Mouse (Mus musculus) E14TG2a.4 (cell line): ENCODE data around the gene Rnasek.

ENCODE experiments used
- H3K27me3 ChIP-seq: 2 replicates; pipeline ENCODE4 v1.6.1; 2014; ENCODE audit warnings: low read length, control low read depth; ENCODE audit not compliant: insufficient read depth
- H3K36me3 ChIP-seq: 2 replicates; pipeline ENCODE4 v1.6.1; 2014; ENCODE audit warnings: low read length, control low read depth; ENCODE audit not compliant: insufficient read depth
- H3K4me1 ChIP-seq: replicated peaks from 2 replicates; pipeline ENCODE4 v1.6.1; 2014; ENCODE audit warnings: low read depth, low read length, control low read depth
- H3K4me3 ChIP-seq: replicated peaks from 2 replicates; pipeline ENCODE4 v1.5.1; 2014; ENCODE audit warnings: mild to moderate bottlenecking, low read length
- H3K9me3 ChIP-seq: 2 replicates; pipeline ENCODE4 v1.6.1; 2014; ENCODE audit warnings: low read length, control low read depth
- CTCF ChIP-seq: conservative IDR thresholded peaks from 2 replicates; pipeline ENCODE4 v1.5.1; 2014; ENCODE audit warnings: low read length
- NANOG ChIP-seq: IDR thresholded peaks from 2 replicates; pipeline ENCODE4 v1.6.1; 2014; ENCODE audit warnings: borderline replicate concordance, low read length, mixed read lengths
- POU5F1 ChIP-seq: IDR thresholded peaks from 2 replicates; pipeline ENCODE4 v1.6.1; 2014; ENCODE audit warnings: low read length, borderline replicate concordance

The Rnasek gene

DNA sequence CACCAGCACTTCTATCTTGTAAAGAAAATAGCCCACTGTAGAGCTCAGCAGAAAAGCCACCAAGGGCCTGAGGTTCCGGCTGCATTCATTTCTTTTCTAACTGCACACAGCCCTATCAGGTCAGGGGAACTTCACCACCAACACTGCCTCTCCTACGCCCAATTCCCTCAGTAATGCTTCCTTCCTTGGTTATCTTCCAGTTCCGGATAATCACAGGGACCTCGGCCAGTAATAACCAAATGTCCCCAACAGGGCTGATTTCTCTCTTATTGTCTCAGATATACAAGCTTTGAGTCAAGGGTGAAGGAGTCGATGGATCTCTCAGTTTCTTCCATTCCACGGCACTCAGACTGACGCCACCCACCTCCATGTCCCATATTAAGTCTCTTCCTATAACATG, 32.4 kb downstream of the Rnasek start:
- TF ChIP-seq POU5F1 (no peak), CTCF (no peak), NANOG (no peak)
- Histone ChIP-seq H3K9me3 (no peaks in the 10 kb centered on the region), H3K4me1 (peaks cover 22% of the 10 kb centered on the region; the same call in 1 of the 2 replicates), H3K27me3 (peaks cover 9% of the 10 kb centered on the region), H3K36me3 (no peaks in the 10 kb centered on the region), H3K4me3 (no peak overlapping the region)

DNA sequence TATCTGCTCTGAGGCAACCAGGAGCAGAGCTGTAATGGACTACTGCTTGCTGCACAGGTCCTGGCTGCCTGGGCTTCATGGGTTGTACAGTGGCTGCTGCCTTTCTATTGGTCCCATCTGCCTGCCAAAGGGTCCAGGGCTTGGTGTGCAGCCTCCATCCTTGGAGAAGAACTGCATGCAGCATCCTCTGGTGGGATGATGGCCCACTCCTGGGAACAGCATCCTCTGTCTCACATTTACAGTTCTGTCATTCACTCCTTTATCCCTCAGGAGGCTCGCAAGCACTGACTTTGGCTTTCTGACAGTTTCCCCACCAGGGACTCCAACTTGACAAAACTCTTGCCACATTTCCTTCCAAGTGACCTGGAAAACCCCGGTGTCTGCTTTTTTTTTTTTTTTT, 32.8 kb downstream of the Rnasek start:
- Histone ChIP-seq H3K4me1 (peaks cover 25% of the 10 kb centered on the region; the same call in 1 of the 2 replicates), H3K9me3 (no peaks in the 10 kb centered on the region), H3K27me3 (peaks cover 8% of the 10 kb centered on the region), H3K36me3 (no peaks in the 10 kb centered on the region), H3K4me3 (no peak overlapping the region)
- TF ChIP-seq CTCF: no peak
- no peak for TF ChIP-seq POU5F1
- TF ChIP-seq NANOG: no peak

- Histone ChIP-seq H3K27me3 (peaks cover 6% of the 10 kb centered on the region), H3K4me1 (peaks cover 17% of the 10 kb centered on the region), H3K9me3 (no peaks in the 10 kb centered on the region), H3K4me3 (0 out of 2 replicates have a peak overlapping the region, but pooled peaks have one; percentile 17), H3K36me3 (no peaks in the 10 kb centered on the region)
- TF ChIP-seq NANOG (no peak), CTCF (peak; percentile 94)
Measured at GRCm38 (mm10) chr11:70201691-70202090, 38.0 kb downstream of the Rnasek start.

- TF ChIP-seq POU5F1: no peak
- TF ChIP-seq NANOG: no peak
- no peak for TF ChIP-seq CTCF
- H3K27me3 ChIP-seq: peaks cover 2% of the 10 kb centered on the region; the same call in 1 of the 2 replicates
Measured at GRCm38 (mm10) chr11:70200036-70200608, 39.5 kb downstream of the Rnasek start.

DNA sequence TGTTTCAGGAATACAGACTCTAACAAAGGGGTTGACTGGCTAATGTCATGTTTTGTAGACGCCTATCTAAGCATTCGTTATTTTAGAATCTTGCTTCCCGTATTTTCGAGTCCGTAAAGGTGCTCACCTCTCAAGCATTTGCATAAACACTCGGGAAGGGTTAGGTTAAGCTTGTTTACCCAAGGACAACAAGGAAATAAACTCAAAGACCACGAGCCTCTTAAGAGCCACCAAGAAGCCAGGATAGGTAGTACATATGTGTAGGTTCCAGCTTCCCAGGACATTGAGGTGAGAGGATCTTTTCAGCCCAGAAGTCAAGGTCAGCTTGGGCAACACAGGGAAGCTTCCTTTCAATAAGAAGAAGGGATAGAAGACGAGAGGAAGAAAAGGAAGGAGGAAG, 40.5 kb downstream of the Rnasek start:
- no peak for TF ChIP-seq CTCF
- no peak for TF ChIP-seq POU5F1
- no peak for TF ChIP-seq NANOG
- H3K27me3 ChIP-seq: no peaks in the 10 kb centered on the region

More at GRCm38 (mm10) chr11:70200036-70200608, 39.5 kb downstream of the Rnasek start:
- Histone ChIP-seq H3K4me3 (no peak overlapping the region), H3K9me3 (no peaks in the 10 kb centered on the region; the same call in 1 of the 2 replicates), H3K36me3 (no peaks in the 10 kb centered on the region), H3K4me1 (peaks cover 17% of the 10 kb centered on the region)

DNA sequence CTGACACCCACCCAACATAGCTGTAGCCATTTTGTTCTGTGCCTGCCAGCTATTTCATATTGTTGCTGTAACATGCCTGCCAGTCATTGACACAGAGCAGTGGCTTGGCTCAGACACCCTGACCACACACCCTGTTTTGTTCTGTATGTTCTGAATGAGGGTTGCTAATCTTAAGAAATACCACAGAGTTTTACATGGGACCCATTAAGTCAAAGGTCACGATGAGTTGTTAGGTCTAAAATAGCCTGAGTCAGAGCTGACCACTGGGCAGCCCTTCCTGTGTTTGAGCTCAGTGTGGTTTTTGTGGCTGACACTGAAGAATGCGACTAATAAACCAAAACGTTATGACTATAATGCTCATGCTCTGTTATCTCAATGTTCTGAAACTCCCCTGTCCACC, 41.3 kb downstream of the Rnasek start:
- no peaks in the 10 kb centered on the region; the same call in 1 of the 2 replicates for H3K9me3 ChIP-seq
- H3K4me1 ChIP-seq: peaks cover 17% of the 10 kb centered on the region
- no peaks in the 10 kb centered on the region for H3K36me3 ChIP-seq
- TF ChIP-seq NANOG: no peak
- TF ChIP-seq POU5F1: no peak
- TF ChIP-seq CTCF: no peak
- no peak overlapping the region for H3K4me3 ChIP-seq
- no peaks in the 10 kb centered on the region for H3K27me3 ChIP-seq

More for the DNA sequence above, 40.5 kb downstream of the Rnasek start:
- H3K4me1 ChIP-seq: peaks cover 17% of the 10 kb centered on the region
- no peaks in the 10 kb centered on the region; the same call in 1 of the 2 replicates for H3K9me3 ChIP-seq
- no peak overlapping the region for H3K4me3 ChIP-seq
- H3K36me3 ChIP-seq: no peaks in the 10 kb centered on the region

- Histone ChIP-seq H3K9me3 (no peaks in the 10 kb centered on the region; the same call in 1 of the 2 replicates), H3K27me3 (no peaks in the 10 kb centered on the region), H3K4me3 (no peak overlapping the region), H3K4me1 (peaks cover 14% of the 10 kb centered on the region), H3K36me3 (no peaks in the 10 kb centered on the region)
- TF ChIP-seq CTCF (no peak), POU5F1 (no peak), NANOG (no peak)
Measured at GRCm38 (mm10) chr11:70193354-70194285, 46.0 kb downstream of the Rnasek start.

DNA sequence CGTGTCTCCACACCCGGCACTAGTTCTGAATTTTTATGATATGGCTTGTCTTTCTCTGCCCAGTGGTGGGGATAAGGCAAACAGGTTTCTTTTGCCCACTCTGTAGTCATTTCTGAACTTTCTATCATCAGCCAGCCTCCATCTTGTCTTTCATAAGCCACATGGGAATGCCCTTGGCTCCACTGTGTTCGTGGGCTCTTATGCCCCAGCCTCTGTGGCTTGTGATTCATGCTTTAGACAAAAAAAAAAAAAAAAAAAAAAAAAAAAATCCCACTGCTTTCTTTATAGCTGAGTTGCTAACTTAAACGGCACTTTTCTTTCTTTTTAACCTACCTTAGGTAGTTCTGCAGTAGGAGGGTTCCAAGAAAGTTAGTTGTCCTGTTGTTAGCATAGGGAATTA, 47.5 kb downstream of the Rnasek start:
- H3K9me3 ChIP-seq: no peaks in the 10 kb centered on the region; the same call in 1 of the 2 replicates
- H3K36me3 ChIP-seq: no peaks in the 10 kb centered on the region
- TF ChIP-seq POU5F1 (no peak), CTCF (no peak), NANOG (no peak)
- no peaks in the 10 kb centered on the region for H3K27me3 ChIP-seq
- no peak overlapping the region for H3K4me3 ChIP-seq
- H3K4me1 ChIP-seq: peaks cover 10% of the 10 kb centered on the region
